Mouse (Mus musculus) adrenal gland, postnatal 25 days (tissue): ENCODE results near the gene Ifrd2. TPM values are rescaled to one million over a fixed set of nuclear protein-coding genes. Genes with fewer than 3 reads are reported as not detected.

ENCODE experiments used
- DNase-seq: peaks from one replicate; pipeline ENCODE4 v3.0.0; 2021; ENCODE audit warnings: mixed read lengths
- total RNA-seq: library from RNA; stranded (reverse); gene quantifications from 2 replicates; pipeline ENCODE4 v1.2.3, GENCODE M21; 2021

The Ifrd2 gene
- total RNA-seq, 1 experiment from 2014 or later: 47.0 TPM

DNA sequence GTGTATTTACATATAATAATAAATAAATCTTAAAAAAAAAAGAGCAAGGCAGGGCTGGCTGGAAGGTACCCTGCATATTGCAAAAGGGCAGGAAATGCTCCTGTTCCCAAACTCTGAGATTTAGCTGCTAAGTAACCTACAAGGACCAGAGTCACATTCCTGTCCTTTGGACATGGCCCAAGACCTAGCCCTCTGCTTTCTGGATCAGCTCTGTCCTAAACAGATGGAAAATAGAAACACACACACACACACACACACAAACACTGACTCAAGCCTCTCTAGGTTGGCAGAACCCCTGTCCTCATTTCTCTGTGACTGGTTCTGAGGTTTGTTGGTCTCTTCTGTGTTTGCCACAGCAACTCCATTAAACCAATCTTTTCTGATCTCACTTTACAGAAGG lies 33.5 kb downstream of the Ifrd2 start:
- DNase-seq: no peak

DNA sequence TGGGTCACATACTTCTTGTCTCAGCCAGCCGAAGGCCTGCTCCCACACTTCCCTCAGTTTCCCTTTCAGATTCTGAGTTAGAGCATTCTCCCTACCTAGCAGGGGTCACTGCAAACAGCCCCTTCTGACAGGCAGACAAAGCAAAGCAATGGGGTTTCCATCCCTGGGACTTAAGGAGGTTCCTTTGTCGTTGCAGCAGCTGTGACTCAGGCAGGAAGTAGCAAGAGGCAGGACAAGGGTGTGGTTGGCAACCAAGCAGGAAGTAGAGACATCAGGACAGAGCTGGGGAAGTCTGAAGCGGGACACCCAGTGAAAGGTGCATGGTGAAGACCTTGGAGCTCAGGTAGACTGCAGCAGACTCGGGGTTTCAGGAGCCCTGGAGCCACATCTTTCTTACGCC lies 37.1 kb downstream of the Ifrd2 start:
- no peak for DNase-seq

DNA sequence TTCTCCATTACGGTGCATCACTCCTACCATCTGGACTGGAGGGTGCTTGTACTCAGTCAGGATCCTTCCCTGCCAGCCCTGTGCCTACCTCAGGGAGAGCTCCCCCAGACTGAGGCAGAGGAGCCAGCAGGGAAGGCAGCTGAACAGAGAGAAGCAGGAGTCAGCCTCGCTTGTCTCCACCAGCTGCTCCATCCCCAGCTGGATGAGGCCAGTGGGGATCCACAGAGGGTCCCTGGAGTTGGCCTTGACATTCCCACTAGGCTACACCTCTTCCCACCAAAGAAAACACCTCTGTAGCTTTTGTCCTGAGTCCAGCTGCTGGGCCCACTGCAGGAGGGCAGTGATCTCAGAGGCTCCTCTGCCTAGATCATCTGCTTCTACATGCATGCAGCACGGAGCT lies 37.5 kb downstream of the Ifrd2 start:
- no peak for DNase-seq

DNA sequence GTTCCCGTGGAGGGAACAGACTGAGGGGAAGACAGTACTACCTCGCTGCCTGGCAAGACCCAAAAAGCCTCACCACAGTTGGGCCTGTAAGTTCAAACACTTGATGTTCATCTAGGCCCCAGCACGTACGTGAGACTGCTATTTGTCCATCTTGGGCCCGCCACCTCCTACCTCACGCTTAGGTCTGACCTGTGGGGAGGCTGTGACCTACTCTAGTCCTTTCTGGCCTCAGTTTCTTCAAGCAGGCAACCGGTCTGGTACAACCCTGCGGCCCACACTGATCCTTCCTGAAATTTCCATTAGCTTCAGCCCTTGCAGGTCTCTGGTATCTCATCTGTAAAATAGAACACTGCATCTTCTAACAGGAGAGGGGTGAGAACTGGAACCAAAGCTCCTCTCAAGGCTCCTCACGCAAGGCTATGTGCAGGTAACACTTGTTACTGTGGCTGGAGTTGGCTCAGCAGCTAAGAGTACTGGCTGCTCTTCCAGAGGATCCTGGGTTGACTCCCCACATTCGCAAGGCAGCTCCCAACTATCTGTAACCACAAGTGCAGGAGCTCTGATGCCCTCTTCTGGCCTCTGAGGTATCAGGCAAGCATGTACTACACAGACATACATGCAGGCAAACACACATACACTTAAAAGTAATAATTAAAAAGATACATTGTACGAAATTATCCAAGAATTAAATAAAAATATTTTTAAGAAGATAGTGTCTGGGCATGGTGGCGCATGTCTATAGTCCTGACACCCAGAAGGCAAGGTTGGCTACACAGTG lies 38.1 kb downstream of the Ifrd2 start:
- no peak for DNase-seq

DNA sequence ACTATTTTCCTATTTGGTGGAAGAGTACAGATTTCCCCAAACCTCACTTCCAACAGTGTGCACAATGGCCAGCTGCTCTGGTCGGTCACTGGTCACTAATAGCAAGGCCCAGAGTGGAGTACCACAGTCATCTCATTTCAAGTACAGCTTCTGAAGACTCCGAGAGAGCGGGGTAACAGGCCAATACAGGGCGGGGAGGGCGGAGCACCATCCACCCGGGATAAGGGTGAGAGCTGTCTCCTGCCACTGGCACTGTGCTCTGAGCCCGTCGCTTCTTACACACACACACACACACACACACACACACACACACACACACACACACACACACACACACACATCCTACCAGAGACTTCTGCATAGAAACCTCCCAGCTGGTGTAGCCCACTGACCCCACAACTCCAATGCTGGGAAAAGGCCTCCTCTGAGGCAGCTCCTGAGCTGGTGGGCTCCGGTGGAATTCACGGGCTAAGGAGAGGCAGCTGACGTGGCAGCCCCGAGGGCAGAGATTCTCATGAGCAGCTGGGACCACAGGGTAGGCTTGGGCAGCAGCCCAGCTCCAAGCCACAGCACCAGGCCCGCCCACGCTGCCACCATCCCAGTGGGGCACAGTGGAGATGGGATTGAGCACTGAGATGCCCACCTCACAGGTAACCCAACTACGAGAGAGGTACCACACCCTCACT lies 38.9 kb downstream of the Ifrd2 start:
- DNase-seq: no peak

DNA sequence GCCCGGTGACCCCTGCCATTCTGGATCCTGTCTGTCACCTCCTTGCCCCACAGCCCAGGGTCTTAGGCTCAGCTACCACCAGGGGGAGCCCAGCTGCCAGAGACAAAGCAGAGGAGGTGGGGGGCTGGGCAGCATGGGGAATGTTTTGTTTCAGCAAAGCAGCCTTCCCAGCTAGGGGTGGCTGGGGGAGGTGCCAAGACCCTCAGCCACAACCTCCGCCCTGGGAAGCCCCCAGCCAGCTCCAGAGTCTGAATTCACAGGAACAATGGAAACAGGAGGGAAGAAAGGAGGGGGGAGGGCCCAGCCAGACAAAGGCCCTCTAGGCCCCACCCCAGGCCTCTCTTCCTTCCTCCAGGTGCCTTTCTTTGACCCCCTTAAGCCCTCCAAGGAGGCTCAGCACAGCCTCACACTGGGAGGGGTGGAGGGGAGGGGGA lies 39.4 kb downstream of the Ifrd2 start:
- DNase-seq: peak; percentile 77

DNA sequence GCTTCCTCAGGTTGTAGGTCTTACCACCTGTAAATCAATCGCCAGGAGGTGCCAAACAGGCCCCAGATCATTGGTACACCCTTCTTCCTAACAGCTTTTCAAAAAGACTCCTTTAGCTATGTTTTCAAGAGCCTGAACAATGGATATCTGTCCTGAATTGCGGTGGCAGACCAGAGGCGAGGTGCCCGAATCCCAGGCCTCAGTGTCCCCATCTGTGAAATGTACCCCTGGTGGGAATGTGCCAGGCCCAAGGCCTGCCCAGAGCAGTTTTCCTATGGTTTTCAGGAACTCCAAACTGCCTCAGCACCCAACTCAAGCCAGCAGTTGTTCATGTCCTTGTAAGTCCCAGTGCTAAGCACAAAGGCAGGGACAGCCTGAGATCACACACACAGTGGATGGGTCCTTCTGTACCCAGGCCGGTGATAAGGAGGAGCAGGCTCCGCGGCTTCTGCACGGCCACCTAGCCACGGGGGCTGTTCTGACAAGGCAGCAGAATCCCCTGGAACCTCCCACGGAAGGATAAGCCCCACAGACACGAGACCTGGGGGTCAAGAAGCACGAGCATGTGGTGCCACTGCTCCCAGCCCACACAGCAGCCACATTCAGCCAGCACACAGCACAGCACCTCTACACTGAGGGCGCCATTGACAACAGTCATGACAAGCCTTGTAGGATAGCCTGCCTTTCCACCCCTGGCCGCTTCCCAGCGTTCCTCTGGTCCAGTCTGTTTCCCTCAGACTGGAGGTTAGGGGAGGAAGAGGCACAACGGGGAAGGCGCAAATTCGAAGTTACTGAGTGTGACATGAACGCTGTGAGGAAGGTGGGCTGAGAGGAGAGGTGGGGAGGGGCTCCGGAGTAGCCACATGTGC lies 40.2 kb downstream of the Ifrd2 start:
- no peak for DNase-seq

DNA sequence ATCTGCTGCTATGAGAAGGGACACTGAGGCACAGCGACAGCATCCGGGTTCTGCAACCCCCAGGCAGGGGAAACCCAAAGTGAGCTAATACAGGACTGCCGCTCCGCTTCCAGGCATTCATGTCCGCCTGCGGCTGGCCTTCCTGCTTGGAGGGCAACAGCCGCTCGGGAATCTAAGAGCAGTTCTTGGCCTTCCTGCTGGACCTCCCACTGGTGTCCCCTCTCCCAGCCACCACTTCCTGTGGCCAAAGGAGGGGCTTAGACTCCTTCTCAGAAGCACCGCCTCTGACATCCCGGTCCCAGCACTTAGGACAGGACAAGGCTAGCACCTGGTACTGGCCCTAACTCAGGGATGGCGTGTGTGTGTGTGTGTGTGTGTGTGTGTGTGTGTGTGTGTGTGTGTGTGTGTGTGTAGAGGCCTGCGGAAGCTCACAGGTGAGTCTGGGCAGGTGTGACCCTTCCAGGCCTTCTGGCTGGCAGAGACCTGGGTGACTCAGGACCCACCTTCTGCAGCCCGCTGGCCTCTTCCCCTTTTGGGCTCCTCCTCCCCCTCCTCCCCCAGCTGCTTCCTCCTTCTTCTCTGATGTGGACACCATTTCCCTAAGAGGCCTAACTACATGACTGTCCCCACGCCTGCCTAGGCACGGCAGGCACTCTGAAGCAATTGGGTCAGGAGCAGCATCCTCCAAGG lies 41.4 kb downstream of the Ifrd2 start:
- DNase-seq: no peak

DNA sequence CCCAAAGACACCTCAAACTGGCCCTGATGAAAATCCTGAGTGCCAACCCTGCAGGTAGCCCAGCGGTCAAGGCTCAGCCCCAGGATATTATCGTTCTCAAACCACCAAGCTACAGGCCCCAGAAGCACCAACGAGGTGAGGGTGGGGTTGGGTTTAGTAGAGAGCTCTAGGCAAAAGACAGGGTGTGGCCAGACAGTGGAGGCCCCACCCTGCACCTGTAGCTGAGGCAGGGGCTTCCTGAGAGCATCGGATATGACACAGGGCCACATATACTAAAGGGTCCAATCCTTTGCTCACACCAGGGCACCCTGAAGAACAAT lies 41.9 kb downstream of the Ifrd2 start:
- DNase-seq: no peak

DNA sequence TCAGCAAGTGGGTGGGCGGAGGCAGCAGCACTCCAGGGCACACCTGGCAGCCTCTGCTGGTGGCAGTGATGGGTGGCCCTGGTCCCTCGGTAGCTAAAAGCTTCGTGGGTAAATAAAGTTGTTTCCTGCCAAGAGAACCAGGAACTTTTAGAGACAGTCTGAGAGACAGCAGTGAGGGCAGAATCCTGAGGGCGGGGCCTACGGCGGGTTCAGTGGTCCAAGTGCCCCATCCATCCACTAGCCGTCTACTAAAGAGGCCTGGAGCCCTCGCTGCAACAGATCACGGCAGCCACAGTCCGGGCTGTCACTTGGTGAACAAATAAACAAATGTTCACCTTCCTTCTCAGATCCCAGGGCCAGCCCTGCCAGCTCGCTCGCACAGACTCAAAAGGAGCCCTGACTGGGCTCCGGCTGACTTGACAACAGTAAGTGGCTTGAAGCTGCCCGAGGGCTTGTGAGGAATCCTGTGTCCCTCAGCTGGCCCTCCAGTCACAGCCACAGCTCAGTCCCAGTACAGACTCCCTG lies 42.5 kb downstream of the Ifrd2 start:
- no peak for DNase-seq

DNA sequence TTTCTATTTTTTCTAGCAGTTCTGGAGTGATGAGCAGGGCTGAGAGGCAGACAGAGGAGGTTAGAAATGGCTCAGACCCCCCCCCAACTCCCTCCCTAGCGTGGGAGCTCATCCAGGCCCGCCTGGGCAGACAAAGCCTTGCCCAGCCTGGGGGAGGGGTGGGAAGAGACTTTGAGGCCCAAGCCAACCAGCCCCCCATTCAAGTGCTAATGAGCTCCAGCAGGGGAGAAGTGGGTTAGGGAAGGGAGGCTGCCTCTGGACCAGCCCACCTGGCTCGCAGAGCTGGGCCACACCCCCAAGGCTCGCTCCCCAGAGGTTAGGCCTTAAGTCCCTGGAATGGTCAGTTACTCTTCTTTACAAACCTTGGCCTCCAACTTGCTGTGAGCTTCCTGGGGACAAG lies 43.1 kb downstream of the Ifrd2 start:
- DNase-seq: no peak

DNA sequence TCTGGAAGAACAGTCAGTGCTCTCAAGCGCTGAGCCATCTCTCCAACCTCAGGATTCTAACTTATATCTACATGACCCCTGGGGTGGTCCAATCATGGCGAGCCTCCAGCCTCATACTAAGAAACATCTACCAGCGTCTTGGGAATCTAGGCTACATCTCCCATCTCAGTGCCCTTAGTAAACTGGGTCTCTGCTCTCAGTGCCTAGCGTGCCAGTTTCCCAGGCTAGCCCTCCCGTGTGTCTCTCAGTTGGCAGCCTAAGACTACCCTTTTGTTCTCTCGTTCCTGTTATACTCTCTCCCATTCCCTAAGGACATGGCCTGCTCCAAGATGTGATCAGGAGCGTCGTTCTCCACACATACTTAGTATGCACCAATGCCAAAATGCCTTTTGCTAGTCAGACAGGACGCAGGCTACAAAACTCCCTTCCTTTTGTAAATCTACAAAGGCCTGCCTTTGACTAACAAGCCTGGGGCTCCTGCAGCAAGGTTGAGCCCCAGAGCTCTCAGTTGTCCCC lies 43.9 kb downstream of the Ifrd2 start:
- no peak for DNase-seq

DNA sequence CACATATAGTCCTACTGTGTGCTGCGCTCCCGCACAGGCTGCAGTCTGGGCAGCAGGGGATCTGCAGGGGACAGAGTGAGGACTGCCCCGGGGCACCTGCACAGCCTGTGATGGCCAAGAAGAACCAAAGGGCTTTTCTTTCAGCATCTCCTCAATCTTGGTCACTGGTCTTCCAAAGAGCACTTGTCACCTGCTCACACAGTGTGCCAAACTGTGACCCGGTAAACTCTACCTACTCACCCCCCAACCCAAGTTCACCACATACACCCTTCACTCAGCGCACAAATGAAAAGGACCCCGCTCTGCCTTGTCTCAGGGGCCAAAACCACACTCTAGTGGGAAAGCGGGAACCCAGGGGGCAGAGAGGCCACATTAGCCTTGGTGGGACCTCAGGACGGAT lies 44.4 kb downstream of the Ifrd2 start:
- no peak for DNase-seq

DNA sequence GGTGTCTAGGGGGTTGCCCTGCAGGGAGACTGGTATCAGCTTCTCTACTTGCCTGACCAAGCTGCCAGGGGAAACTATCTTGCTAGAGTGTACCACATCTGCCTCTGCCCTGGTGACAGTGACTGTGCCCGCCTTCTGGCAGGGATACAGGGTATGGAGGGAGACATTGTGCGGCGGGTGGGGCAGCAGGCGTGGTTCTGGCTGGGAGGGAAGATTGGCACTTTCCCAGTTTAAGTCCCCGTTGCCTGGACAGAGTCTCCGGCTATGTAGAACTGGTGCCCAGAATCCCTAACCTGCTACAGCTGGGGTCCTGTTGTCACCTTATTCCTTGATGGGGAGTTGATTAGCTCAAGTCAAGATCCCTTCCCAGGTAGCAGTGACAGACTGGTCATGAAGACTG lies 45.0 kb downstream of the Ifrd2 start:
- DNase-seq: peak; percentile 42

DNA sequence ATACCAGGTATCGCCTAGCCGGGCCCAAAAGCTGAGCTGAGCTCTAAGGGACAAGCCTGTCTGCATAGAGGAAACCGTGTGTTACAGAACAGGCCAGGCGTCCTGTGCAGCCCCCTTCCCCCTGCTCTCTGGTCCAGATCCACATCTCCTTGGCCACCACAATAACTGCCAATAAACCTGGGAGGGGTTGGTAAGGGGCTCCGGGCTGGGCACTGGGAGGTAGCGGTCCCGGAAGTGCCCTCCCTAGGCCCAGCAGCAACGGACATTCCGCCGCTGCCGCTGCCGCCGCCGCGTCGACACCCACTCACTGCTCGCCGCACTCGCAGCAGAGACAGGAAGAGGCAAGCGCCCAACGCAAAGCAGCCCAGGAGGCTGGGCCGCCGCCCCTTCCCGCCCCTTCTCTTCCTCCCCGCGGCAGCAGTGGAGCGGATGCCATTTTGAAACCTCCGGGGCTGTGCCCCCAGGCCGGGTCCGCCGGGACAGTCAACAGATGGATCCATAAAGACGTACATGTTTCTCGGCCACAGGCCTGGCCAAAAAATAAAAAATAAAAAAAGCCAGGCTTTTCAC lies 45.7 kb downstream of the Ifrd2 start:
- peak; percentile 82 for DNase-seq

DNA sequence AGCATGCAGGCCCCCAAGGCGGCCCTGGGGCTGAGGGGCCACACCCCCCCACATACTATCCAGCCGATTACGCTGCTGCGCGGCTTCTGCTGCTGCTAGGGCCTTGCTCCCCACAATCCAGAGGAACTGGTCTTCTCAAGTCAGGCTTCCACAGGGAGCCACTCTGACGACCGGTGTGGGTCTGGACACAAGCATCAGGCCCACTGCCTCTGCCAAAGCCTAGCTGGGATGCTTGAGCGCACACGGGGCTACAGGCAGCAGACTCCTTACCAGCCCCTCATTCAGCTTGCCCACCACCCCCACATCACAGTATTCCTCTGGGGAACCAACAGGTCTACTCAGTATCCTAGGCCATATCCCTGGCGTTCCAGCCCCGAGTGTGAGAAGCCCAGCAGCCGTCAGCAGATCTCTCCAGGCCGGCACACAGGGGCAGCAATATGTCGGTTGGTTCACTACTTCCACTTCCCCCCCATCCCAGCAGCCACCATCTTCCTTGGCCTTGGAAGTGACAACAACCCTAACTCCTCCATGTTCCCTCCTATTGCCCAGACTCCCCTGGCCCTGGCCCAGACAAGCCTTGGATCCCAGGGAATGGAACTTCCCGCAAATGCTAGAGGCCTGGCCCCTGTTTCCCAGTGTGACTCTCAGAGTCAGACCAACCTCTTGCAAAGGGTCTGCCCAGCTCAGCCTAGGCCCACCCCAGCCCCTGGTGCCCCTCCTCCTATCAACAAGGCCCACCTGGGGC lies 46.4 kb downstream of the Ifrd2 start:
- DNase-seq: no peak

DNA sequence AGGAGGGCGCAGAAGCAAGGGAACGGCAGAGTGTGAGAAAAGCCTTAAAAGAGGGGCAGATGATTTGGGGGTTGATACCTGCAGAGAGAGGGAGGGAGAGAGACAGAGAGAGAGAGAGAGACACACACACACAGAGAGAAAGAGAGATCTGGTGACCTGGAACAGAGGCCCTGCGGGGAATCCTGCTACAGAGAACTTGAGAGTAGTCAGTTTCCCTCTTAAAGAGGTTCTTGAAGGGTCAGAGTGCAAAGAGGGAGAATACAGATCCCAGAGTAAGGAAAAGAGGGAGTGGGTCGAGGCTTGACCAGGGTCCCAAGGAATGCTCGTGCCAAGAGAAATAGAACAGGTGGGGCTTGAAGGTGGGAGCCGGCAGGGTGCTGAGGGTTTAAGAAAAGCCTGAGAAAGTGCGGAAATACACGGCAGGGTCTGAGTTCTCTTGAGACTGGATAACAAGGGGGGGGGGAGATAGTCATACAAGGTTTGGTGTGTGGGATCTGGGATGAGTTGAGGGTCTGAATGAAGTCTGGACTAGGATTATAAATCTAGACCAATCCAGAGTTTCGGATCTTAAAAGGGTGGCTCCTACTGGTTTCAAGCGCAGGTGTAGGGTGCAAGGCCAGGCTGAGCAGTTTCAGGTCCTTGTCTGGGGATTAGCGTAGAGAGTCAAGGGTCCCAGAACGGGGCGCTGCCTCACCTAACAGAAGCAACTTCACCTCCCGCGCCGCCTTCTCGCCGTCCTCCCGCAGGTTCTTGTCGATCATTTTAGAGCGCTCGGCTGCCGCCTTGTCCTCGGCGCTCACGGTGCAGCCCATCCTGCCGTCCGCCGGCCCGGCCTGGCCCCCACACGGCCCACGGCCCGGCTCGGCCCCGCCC lies 47.2 kb downstream of the Ifrd2 start:
- DNase-seq: no peak

DNA sequence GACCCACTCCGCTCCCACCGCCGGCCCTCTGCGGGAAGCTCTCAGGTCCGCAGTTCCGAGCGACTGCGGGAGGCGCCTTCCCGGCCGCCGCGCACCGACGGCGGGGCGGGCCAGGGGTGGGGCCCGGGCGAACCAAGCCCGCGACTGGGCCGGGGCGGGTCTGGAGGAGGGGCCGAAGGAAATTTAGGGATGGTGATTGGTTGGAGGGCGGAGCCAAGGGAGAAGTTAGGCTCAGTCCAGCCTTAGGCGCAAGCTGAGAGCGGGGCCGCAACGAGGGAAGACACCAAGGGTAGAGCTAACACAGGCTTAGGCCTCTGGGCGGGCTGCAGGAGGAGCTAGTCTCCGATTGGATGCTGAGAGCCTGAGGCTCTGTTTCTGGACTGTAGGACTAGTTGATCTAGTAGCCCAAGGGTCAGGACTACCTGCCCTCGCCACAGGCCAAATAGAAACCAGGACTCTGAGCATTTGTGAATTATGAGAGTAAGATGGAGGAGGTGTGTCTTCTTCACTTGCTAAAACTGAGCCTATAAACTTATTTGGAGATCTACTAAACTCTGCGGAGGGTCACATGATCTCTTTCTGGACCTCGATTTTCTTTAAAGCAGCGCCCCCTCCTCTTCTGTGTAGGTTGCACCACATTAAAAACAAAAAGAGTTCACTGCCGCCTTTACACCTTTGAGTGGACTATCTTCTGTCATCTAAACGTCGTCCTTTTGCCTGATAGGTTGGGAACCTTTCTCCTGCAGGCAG lies 48.0 kb downstream of the Ifrd2 start, which contains the start of gene Gnai2:
Gene Gnai2, minus strand, starts transcription at position 89 of the 750 bp plus-strand sequence.
- DNase-seq: peak; percentile 96

DNA sequence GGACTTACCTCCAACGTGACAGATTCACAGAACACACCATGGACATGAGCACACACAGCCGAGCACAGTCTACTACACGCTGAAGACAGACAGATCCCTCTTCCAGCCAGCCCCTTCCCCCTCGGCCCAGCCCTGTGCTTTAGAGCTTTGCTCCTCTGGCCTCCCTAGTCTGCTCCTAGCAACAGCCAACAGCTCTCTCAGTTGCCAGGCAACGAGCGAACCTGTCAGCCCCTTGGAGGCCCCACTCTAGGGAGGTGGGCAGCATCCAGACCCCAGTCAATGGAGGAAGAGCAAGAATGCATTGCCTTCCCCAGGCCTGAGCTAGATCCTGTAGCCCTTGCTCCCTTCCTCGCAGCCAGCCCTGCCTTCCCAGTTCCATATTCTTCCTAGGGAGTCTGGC lies 49.6 kb downstream of the Ifrd2 start:
- DNase-seq: no peak
